Mouse (Mus musculus) left cerebral cortex, postnatal 14 days (tissue): ENCODE results near the gene Slc12a9. TPM values are rescaled to one million over a fixed set of nuclear protein-coding genes. Genes with fewer than 3 reads are reported as not detected.

Experiments used
- DNase-seq, 2 experiments: peaks; one replicate each; pipeline ENCODE4 v3.0.0; 2021 to 2022; ENCODE audit warnings: low spot score in 2 of 2, mixed read lengths in 1 of 2
- intact Hi-C: fragments of 180-260 bp; cut with DNase I; formaldehyde crosslinking; loops from one replicate; pipeline ENCODE4 v1.15.1; 2025
- total RNA-seq, 2 experiments: library from RNA; stranded (reverse); gene quantifications; 2 replicates each; pipeline ENCODE4 v1.2.3; 2021

Gene Slc12a9
- total RNA-seq, 2 experiments from 2014 or later: 23.7 to 28.0 TPM

- intact Hi-C loops: no loop called here
- DNase-seq: no peak
Measured at GRCm38 (mm10) chr5:137317361-137317760, 16.0 kb downstream of the Slc12a9 start.

- DNase-seq: no peak
- intact Hi-C loops: no loop called here
Measured at GRCm38 (mm10) chr5:137315084-137315903, 18.1 kb downstream of the Slc12a9 start.

- peak; percentile 56 to 60 for DNase-seq
- intact Hi-C loops: no loop called here
Measured at GRCm38 (mm10) chr5:137314193-137315083, 19.0 kb downstream of the Slc12a9 start, which contains the start of gene Trip6. Gene Trip6 (minus strand): TSS chr5:137314404.

GRCm38 (mm10) chr5:137313466-137314192 is 19.8 kb downstream of the Slc12a9 start:
- intact Hi-C loops: no loop called here
- no peak for DNase-seq

GRCm38 (mm10) chr5:137308356-137308755 is 25.0 kb downstream of the Slc12a9 start:
- intact Hi-C loops: no loop called here
- no peak for DNase-seq

GRCm38 (mm10) chr5:137307071-137307912 is 26.1 kb downstream of the Slc12a9 start, which contains the start of gene Srrt:
Gene Srrt (minus strand): TSS chr5:137307674.
- peak; percentile 93 to 94 for DNase-seq
- intact Hi-C loops: loop anchor here (1.0 kb wide), 1 partner anchor 12 kb away; no protein-coding TSS in a partner anchor

GRCm38 (mm10) chr5:137306439-137307005 is 26.9 kb downstream of the Slc12a9 start:
- no peak for DNase-seq
- intact Hi-C loops: loop anchor here (1.0 kb wide), 1 partner anchor 11 kb away; no protein-coding TSS in a partner anchor

- intact Hi-C loops: no loop called here
- no peak for DNase-seq
Measured at GRCm38 (mm10) chr5:137305822-137306221, 27.6 kb downstream of the Slc12a9 start.

GRCm38 (mm10) chr5:137304816-137305215 is 28.6 kb downstream of the Slc12a9 start:
- DNase-seq: no peak
- intact Hi-C loops: no loop called here

- intact Hi-C loops: no loop called here
- DNase-seq: no peak
Measured at GRCm38 (mm10) chr5:137304165-137304564, 29.2 kb downstream of the Slc12a9 start.

- intact Hi-C loops: no loop called here
- no peak for DNase-seq
Measured at GRCm38 (mm10) chr5:137303609-137304008, 29.8 kb downstream of the Slc12a9 start.

GRCm38 (mm10) chr5:137301253-137301652 is 32.1 kb downstream of the Slc12a9 start:
- no peak for DNase-seq
- intact Hi-C loops: no loop called here

GRCm38 (mm10) chr5:137299240-137299639 is 34.2 kb downstream of the Slc12a9 start:
- intact Hi-C loops: no loop called here
- DNase-seq: no peak

- no peak for DNase-seq
- intact Hi-C loops: no loop called here
Measured at GRCm38 (mm10) chr5:137297126-137297525, 36.3 kb downstream of the Slc12a9 start.

GRCm38 (mm10) chr5:137295712-137296111 is 37.7 kb downstream of the Slc12a9 start:
- intact Hi-C loops: loop anchor here (1.0 kb wide), 1 partner anchor 12 kb away; the partner anchor contains the start of gene Srrt
- no peak for DNase-seq

GRCm38 (mm10) chr5:137295296-137295695 is 38.1 kb downstream of the Slc12a9 start:
- no peak for DNase-seq
- intact Hi-C loops: loop anchor here (1.0 kb wide), 1 partner anchor 12 kb away; the partner anchor contains the start of gene Srrt

GRCm38 (mm10) chr5:137294744-137295093 is 38.7 kb downstream of the Slc12a9 start:
- intact Hi-C loops: loop anchor here (1.0 kb wide), 1 partner anchor 13 kb away; the partner anchor contains the start of gene Srrt
- DNase-seq: no peak
